ENCODE assay signal across 14 mouse cellular contexts in the genomic region with DNA sequence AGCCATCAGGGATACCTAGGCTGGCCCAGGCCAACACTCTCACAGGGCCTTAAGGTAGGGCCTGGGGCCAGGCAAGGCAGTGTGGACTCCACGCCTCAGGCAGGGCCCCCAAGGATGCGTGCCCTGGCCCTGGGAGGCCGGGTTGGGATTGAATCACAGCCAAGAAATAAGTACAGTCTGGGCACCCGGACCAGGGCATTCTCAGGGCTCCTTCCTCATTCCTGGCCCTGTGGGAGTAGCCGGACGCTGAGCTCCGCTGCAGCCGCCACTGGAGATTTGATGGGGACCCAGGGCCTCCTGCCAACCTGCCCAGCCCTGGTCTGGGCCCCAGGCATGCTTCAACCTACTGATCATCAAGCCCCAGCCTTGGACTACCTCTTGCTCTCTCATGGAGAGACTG. TPM values are rescaled to one million over a fixed set of nuclear protein-coding genes. Genes with fewer than 3 reads are reported as not detected.
DNase-seq lines count a peak whose midpoint lies in the region; ATAC-seq lines count a peak whose summit lies in the region.
"Had no signal": no experiment of that assay in that cellular context is flagged by ENCODE, and none has a peak within 500 bp of the region (broad histone marks: within the 10 kb centered on the region; RNA-seq: fewer than 3 reads in every experiment).

No protein-coding gene starts in this region.

- H3K4me3 ChIP-seq in heart, embryonic 16.5 days (ENCODE audit: low read length): no peak overlapping the region
- no peak overlapping the region for H3K4me3 ChIP-seq in midbrain, embryonic 16.5 days (ENCODE audit: low read depth, low read length)
- H3K4me3 ChIP-seq in limb, embryonic 10.5 days: no peak overlapping the region
- H3K4me3 ChIP-seq: erythroblast, embryonic 14.5 days; liver, embryonic 12.5 days; midbrain, embryonic 15.5 days had no signal

- ATAC-seq in heart, embryonic 16.5 days (replicated peaks; ENCODE audit: extremely low read depth, insufficient read depth, low FRiP score): peak; percentile 72
- no peak for ATAC-seq in midbrain, embryonic 16.5 days
- ATAC-seq: liver, embryonic 12.5 days; midbrain, embryonic 15.5 days had no signal

- 36% methylated on average over 8 of the region's 8 CpGs for WGBS in heart, embryonic 16.5 days
- 72% methylated on average over 8 of the region's 8 CpGs for WGBS in midbrain, embryonic 16.5 days
- 88% methylated on average over 8 of the region's 8 CpGs for WGBS in limb, embryonic 10.5 days

- H3K27ac ChIP-seq in heart, embryonic 16.5 days (ENCODE audit: low read length): no peak overlapping the region
- no peak overlapping the region for H3K27ac ChIP-seq in midbrain, embryonic 16.5 days (ENCODE audit: low read length)
- H3K27ac ChIP-seq in limb, embryonic 10.5 days: no peak overlapping the region
- H3K27ac ChIP-seq: liver, embryonic 12.5 days; midbrain, embryonic 15.5 days had no signal

- H3K27me3 ChIP-seq in heart, embryonic 16.5 days (ENCODE audit: control insufficient read depth, insufficient read depth, low read length): peaks cover 4% of the 10 kb centered on the region; the same call in 1 of the 2 replicates
- H3K27me3 ChIP-seq in midbrain, embryonic 16.5 days (ENCODE audit: control insufficient read depth, insufficient read depth, low read depth, low read length): no peaks in the 10 kb centered on the region
- H3K27me3 ChIP-seq in limb, embryonic 10.5 days (ENCODE audit: low read depth, poor library complexity, severe bottlenecking): 0 out of 2 replicates have a peak, but pooled peaks cover 10% of the 10 kb centered on the region
- H3K27me3 ChIP-seq: midbrain, embryonic 15.5 days had no signal

- no peak overlapping the region for H3K9ac ChIP-seq in heart, embryonic 16.5 days (ENCODE audit: low read length)
- H3K9ac ChIP-seq in midbrain, embryonic 16.5 days (ENCODE audit: low read depth, low read length): no peak overlapping the region
- H3K9ac ChIP-seq: liver, embryonic 12.5 days; midbrain, embryonic 15.5 days had no signal

- H3K4me1 ChIP-seq in heart, embryonic 16.5 days (ENCODE audit: control insufficient read depth, insufficient read depth, low read length): peaks cover 12% of the 10 kb centered on the region
- H3K4me1 ChIP-seq in midbrain, embryonic 16.5 days (ENCODE audit: control insufficient read depth, insufficient read depth, low read length): no peaks in the 10 kb centered on the region
- peaks cover 28% of the 10 kb centered on the region for H3K4me1 ChIP-seq in limb, embryonic 10.5 days
- H3K4me1 ChIP-seq: liver, embryonic 12.5 days had no signal

- H3K36me3 ChIP-seq in heart, embryonic 16.5 days (ENCODE audit: control insufficient read depth, insufficient read depth): no peaks in the 10 kb centered on the region
- no peaks in the 10 kb centered on the region for H3K36me3 ChIP-seq in midbrain, embryonic 16.5 days (ENCODE audit: control insufficient read depth, insufficient read depth, low read length)
- no peaks in the 10 kb centered on the region for H3K36me3 ChIP-seq in limb, embryonic 10.5 days
- H3K36me3 ChIP-seq: liver, embryonic 12.5 days; midbrain, embryonic 15.5 days had no signal

- H3K9me3 ChIP-seq in heart, embryonic 16.5 days (replicated peaks; ENCODE audit: control insufficient read depth, low read length): no peaks in the 10 kb centered on the region
- no peaks in the 10 kb centered on the region for H3K9me3 ChIP-seq in midbrain, embryonic 16.5 days (replicated peaks; ENCODE audit: control insufficient read depth, low read length, poor library complexity, severe bottlenecking)
- H3K9me3 ChIP-seq in limb, embryonic 10.5 days (replicated peaks): no peaks in the 10 kb centered on the region
- H3K9me3 ChIP-seq: liver, embryonic 12.5 days; midbrain, embryonic 15.5 days had no signal

- no peak for DNase-seq in heart, postnatal 36 days
- DNase-seq in kidney, adult 11 months: peak; percentile 73
- peak; percentile 70 for DNase-seq in kidney, postnatal 10 days
- peak; percentile 48 for DNase-seq in lung, postnatal 25 days (ENCODE audit: low spot score)
- DNase-seq in layer of hippocampus, adult 9-10 months (ENCODE audit: low spot score): no peak
- DNase-seq in limb, embryonic 10.5 days (ENCODE audit: low spot score): no peak
- DNase-seq: thymus, postnatal 36 days had no signal

- H3K4me2 ChIP-seq in heart, embryonic 16.5 days (ENCODE audit: low read depth, low read length): no peak overlapping the region
- no peak overlapping the region for H3K4me2 ChIP-seq in midbrain, embryonic 16.5 days (ENCODE audit: low read length)
- H3K4me2 ChIP-seq: liver, embryonic 12.5 days; midbrain, embryonic 15.5 days had no signal

- intact Hi-C loops in heart, postnatal 36 days (cut with DNase I): no loop called here

RNA-seq across cellular contexts. Expression of a gene that starts 31.2 kb away (rescaled TPM):
- not detected in 2 replicates for polyA plus RNA-seq in heart, embryonic 16.5 days (2015; fragmentation: Nextera tagmentation; extraction: Ambion mirVana)
- total RNA-seq in heart, postnatal 36 days (2021): not detected
- not detected in 2 replicates for polyA plus RNA-seq in midbrain, embryonic 16.5 days (2015; fragmentation: Nextera tagmentation; extraction: Ambion mirVana)
- polyA plus RNA-seq in limb, embryonic 10.5 days (2016; fragmentation: Nextera tagmentation; extraction: Ambion mirVana): not detected in 2 replicates
- total RNA-seq: neutrophil, adult 5-6 weeks had no signal
- polyA plus RNA-seq: cortical plate, adult 2 months; erythroblast, embryonic 14.5 days; liver, embryonic 12.5 days; midbrain, embryonic 15.5 days had no signal

RNA-seq across cellular contexts. Expression of a gene that starts 48.1 kb away (rescaled TPM):
- polyA plus RNA-seq in heart, embryonic 16.5 days (2015; fragmentation: Nextera tagmentation; extraction: Ambion mirVana): 0.97 and 4.0 TPM in 2 replicates
- total RNA-seq in heart, postnatal 36 days (2021): under 1 TPM; 0.11 to 0.25 TPM
- polyA plus RNA-seq in midbrain, embryonic 16.5 days (2015; fragmentation: Nextera tagmentation; extraction: Ambion mirVana): 22.6 and 25.3 TPM in 2 replicates
- 10.9 and 17.1 TPM in 2 replicates for polyA plus RNA-seq in limb, embryonic 10.5 days (2016; fragmentation: Nextera tagmentation; extraction: Ambion mirVana)
- total RNA-seq: neutrophil, adult 5-6 weeks had no signal
- polyA plus RNA-seq: erythroblast, embryonic 14.5 days had no signal

Comparison
In these comparisons a context has a peak if more than half of its experiments do, and no peak if none do; other contexts are left out.
1. DNase-seq: peak in kidney, adult 11 months (single experiment), kidney, postnatal 10 days (single experiment) and lung, postnatal 25 days (single experiment); none in heart, postnatal 36 days (0 of 2), layer of hippocampus, adult 9-10 months (single experiment) and limb, embryonic 10.5 days (single experiment).